ENCODE assay signal across 8 mouse cellular contexts in the genomic region with DNA sequence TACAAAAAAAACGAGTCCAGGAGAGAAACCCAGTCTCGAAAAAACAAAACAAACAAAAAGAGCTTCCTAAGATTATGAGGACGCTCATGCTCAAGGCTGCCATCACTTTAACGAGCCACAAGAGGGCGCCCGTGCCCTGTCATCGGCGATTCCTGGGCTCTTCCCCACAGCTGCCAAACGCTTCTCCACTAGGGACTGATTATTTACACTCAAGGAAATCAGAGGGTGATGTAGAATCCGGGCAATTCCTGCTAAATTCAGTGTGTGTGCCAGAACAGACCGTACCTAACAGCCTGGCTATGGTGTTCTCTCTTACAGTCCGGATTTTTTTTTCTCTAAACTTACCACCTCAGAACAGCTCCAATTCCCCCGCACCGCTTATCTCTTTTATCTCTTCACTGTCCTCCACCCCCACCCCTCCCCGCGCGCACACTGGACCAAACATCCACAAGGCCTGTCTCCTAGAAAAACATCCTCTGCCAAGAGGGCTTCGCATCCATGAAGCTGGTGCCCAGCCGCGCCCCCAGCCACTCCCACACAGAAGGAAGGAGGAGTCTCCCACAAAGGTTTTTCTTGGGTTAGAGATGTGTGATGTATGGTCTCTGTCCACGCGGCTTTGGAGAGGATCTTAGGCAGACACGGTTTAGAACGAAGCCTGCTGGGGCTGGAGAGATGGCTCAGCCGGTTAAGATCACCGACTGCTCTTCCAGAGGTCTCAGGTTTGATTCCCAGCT. TPM values are rescaled to one million over a fixed set of nuclear protein-coding genes. Genes with fewer than 3 reads are reported as not detected.
DNase-seq lines count a peak whose midpoint lies in the region; ATAC-seq lines count a peak whose summit lies in the region.

No protein-coding gene starts in this region.

- H3K4me2 ChIP-seq in hindbrain, embryonic 15.5 days: peak overlapping the region; percentile 52

- H3K4me1 ChIP-seq in hindbrain, embryonic 15.5 days (replicated peaks): peaks cover 5% of the 10 kb centered on the region
- H3K4me1 ChIP-seq in megakaryocyte, embryonic 14.5 days: peaks cover 47% of the 10 kb centered on the region

- 20% methylated on average over 26 of the region's 26 CpGs for WGBS in hindbrain, embryonic 15.5 days

- ATAC-seq in hindbrain, embryonic 15.5 days (ENCODE audit: low FRiP score, low read depth): peak; percentile 65

- DNase-seq in urinary bladder, postnatal 14 days (ENCODE audit: low spot score): peak; percentile 61
- DNase-seq in urinary bladder, adult 2 months (ENCODE audit: low spot score): no peak
- DNase-seq in cerebellum, postnatal 36 days: peak; percentile 63 to 67
- DNase-seq in frontal cortex, postnatal 36 days (ENCODE audit: low spot score in 2 of 2): peak; percentile 33 to 74
- DNase-seq in left cerebral cortex, postnatal 10 days (ENCODE audit: extremely low spot score in 1 of 2, low spot score in 2 of 2): peak; percentile 59 to 78
- peak; percentile 76 to 82 for DNase-seq in right cerebral cortex, postnatal 10 days (ENCODE audit: low spot score in 2 of 2)

- H3K4me3 ChIP-seq in hindbrain, embryonic 15.5 days: peak overlapping the region; percentile 21; the same call in 1 of the 2 replicates
- H3K4me3 ChIP-seq in megakaryocyte, embryonic 14.5 days (replicated peaks): peak overlapping the region; percentile 88

- H3K36me3 ChIP-seq in hindbrain, embryonic 15.5 days: no peaks in the 10 kb centered on the region
- H3K36me3 ChIP-seq in megakaryocyte, embryonic 14.5 days (replicated peaks; ENCODE audit: low read length): no peaks in the 10 kb centered on the region

- H3K27ac ChIP-seq in hindbrain, embryonic 15.5 days (replicated peaks): no peak overlapping the region

- peaks cover 25% of the 10 kb centered on the region; the same call in 1 of the 2 replicates for H3K27me3 ChIP-seq in hindbrain, embryonic 15.5 days
- peaks cover 35% of the 10 kb centered on the region for H3K27me3 ChIP-seq in megakaryocyte, embryonic 14.5 days (replicated peaks)

- no peaks in the 10 kb centered on the region for H3K9me3 ChIP-seq in hindbrain, embryonic 15.5 days
- peaks cover 39% of the 10 kb centered on the region for H3K9me3 ChIP-seq in megakaryocyte, embryonic 14.5 days

- no peak overlapping the region for H3K9ac ChIP-seq in hindbrain, embryonic 15.5 days

- intact Hi-C loops in left cerebral cortex, postnatal 10 days (cut with DNase I): loop anchor here (2.0 kb wide), 1 partner anchor 40 kb away; no protein-coding TSS in a partner anchor

RNA-seq across cellular contexts. Expression of gene Tlx1, which starts 26.7 kb away (rescaled TPM):
- not detected in 2 replicates for polyA plus RNA-seq in urinary bladder, adult 2 months (2012; rRNA removed)
- polyA plus RNA-seq in hindbrain, embryonic 15.5 days (2015; fragmentation: Nextera tagmentation; extraction: Ambion mirVana): 0.88 and 1.8 TPM in 2 replicates
- total RNA-seq in left cerebral cortex, postnatal 10 days (2021): not detected
- polyA plus RNA-seq in megakaryocyte, embryonic 14.5 days (2012; ENCODE audit: insufficient read depth, low replicate concordance): not detected in 2 replicates

RNA-seq across cellular contexts. Expression of gene Lbx1, which starts 58.4 kb away (rescaled TPM):
- 0.03 and 0.11 TPM in 2 replicates for polyA plus RNA-seq in urinary bladder, adult 2 months (2012; rRNA removed)
- 9.9 and 12.2 TPM in 2 replicates for polyA plus RNA-seq in hindbrain, embryonic 15.5 days (2015; fragmentation: Nextera tagmentation; extraction: Ambion mirVana)
- not detected for total RNA-seq in left cerebral cortex, postnatal 10 days (2021)
- 0.34 TPM in 1 of 2 replicates, not detected in the other for polyA plus RNA-seq in megakaryocyte, embryonic 14.5 days (2012; ENCODE audit: insufficient read depth, low replicate concordance)
